Mouse (Mus musculus) liver, embryonic 13.5 days (tissue): ENCODE results near the gene Lsm11. TPM values are rescaled to one million over a fixed set of nuclear protein-coding genes. Genes with fewer than 3 reads are reported as not detected.
"Not testable (repeated sequence)": the region's sequence is repeated elsewhere in the genome, so short reads cannot be mapped to it uniquely, and the experiment has no call there.

ENCODE experiments used
- ATAC-seq: fragments of 200-750 bp; cut with Nextera tagmentation; 2 replicates; pipeline ENCODE4 v1.8.0; 2017; ENCODE audit warnings: low read depth, mild to moderate bottlenecking, moderate number of reproducible peaks, moderate library complexity
- DNase-seq: peaks from one replicate; pipeline ENCODE4 v3.0.0; 2022
- H3K27ac ChIP-seq: fragments of 300-500 bp; sonication (generic); 2 replicates; pipeline ENCODE4 v1.5.1; 2015; ENCODE audit warnings: moderate library complexity, mild to moderate bottlenecking, inconsistent platforms
- H3K27me3 ChIP-seq: fragments of 300-500 bp; sonication (generic); 2 replicates; pipeline ENCODE4 v1.6.1; 2015; ENCODE audit warnings: mild to moderate bottlenecking, inconsistent platforms
- H3K36me3 ChIP-seq: fragments of 300-500 bp; sonication (generic); 2 replicates; pipeline ENCODE4 v1.6.1; 2015; ENCODE audit warnings: mild to moderate bottlenecking, inconsistent platforms
- H3K4me1 ChIP-seq: fragments of 300-500 bp; sonication (generic); replicated peaks from 2 replicates; pipeline ENCODE4 v1.6.1; 2015; ENCODE audit warnings: inconsistent platforms
- H3K4me2 ChIP-seq: fragments of 300-500 bp; sonication (generic); 2 replicates; pipeline ENCODE4 v1.6.1; 2015; ENCODE audit warnings: inconsistent platforms, mild to moderate bottlenecking, moderate library complexity
- H3K4me3 ChIP-seq: fragments of 300-500 bp; sonication (generic); replicated peaks from 2 replicates; pipeline ENCODE4 v1.5.1; 2015; ENCODE audit warnings: mild to moderate bottlenecking, inconsistent platforms
- H3K9ac ChIP-seq: fragments of 300-500 bp; sonication (generic); 2 replicates; pipeline ENCODE4 v1.6.1; 2015; ENCODE audit warnings: mild to moderate bottlenecking, inconsistent platforms
- H3K9me3 ChIP-seq: fragments of 300-500 bp; sonication (generic); replicated peaks from 2 replicates; pipeline ENCODE4 v1.6.1; 2016; ENCODE audit warnings: inconsistent platforms
- WGBS: fragments of 180-500 bp; shearing (Covaris S2); methylation state at CpG from one replicate; pipeline ENCODE4 v1.1.7; 2015; ENCODE audit not compliant: insufficient replicate concordance; 5-methylcytosine and 5-hydroxymethylcytosine counted together
- polyA plus RNA-seq: library from polyadenylated mRNA; unstranded; fragments of >200 nt; fragmentation: Nextera tagmentation; extraction: Ambion mirVana; gene quantifications from 2 replicates; pipeline ENCODE4 v1.2.1, GENCODE M21; 2015

Gene Lsm11
- polyA plus RNA-seq, 1 experiment from 2014 or later: 3.6 TPM

- H3K4me3 ChIP-seq: no peak overlapping the region
- H3K27me3 ChIP-seq: no peaks in the 10 kb centered on the region
- H3K4me1 ChIP-seq: peaks cover 47% of the 10 kb centered on the region
- no peak overlapping the region for H3K9ac ChIP-seq
- no peak overlapping the region for H3K27ac ChIP-seq
- no peak for ATAC-seq
- WGBS: 65% methylated on average over 8 of the region's 8 CpGs
- H3K4me2 ChIP-seq: no peak overlapping the region
- H3K9me3 ChIP-seq: no peaks in the 10 kb centered on the region
- no peak for DNase-seq
- H3K36me3 ChIP-seq: peaks cover 69% of the 10 kb centered on the region
Observed at GRCm38 (mm10) chr11:45883270-45883931, 61.3 kb downstream of the Lsm11 start.

- Histone ChIP-seq H3K9me3 (no peaks in the 10 kb centered on the region), H3K9ac (0 out of 2 replicates have a peak overlapping the region, but pooled peaks have one; percentile 19), H3K4me3 (no peak overlapping the region), H3K27me3 (no peaks in the 10 kb centered on the region), H3K36me3 (peaks cover 56% of the 10 kb centered on the region), H3K4me1 (peaks cover 52% of the 10 kb centered on the region), H3K4me2 (no peak overlapping the region), H3K27ac (no peak overlapping the region)
- no peak for ATAC-seq
- 75% methylated on average over 5 of the region's 5 CpGs for whole genome bisulfite sequencing
- no peak for DNase-seq
Observed at GRCm38 (mm10) chr11:45881683-45882068, 63.1 kb downstream of the Lsm11 start.

GRCm38 (mm10) chr11:45881026-45881682 lies 63.6 kb downstream of the Lsm11 start:
- DNase-seq: no peak
- H3K9me3 ChIP-seq: no peaks in the 10 kb centered on the region
- 76% methylated on average over 6 of the region's 6 CpGs for WGBS

GRCm38 (mm10) chr11:45879366-45879765 lies 65.4 kb downstream of the Lsm11 start:
- H3K27ac ChIP-seq: peak overlapping the region; percentile 18; the same call in 1 of the 2 replicates
- peaks cover 50% of the 10 kb centered on the region for H3K4me1 ChIP-seq
- H3K9ac ChIP-seq, DNase-seq, H3K4me2 ChIP-seq, H3K4me3 ChIP-seq, H3K27me3 ChIP-seq, H3K9me3 ChIP-seq, ATAC-seq: not testable (repeated sequence)
- peaks cover 52% of the 10 kb centered on the region for H3K36me3 ChIP-seq
- WGBS: 73% methylated on average over 4 of the region's 4 CpGs

More at GRCm38 (mm10) chr11:45881026-45881682, 63.6 kb downstream of the Lsm11 start:
- Histone ChIP-seq H3K4me1 (peaks cover 55% of the 10 kb centered on the region), H3K4me2 (no peak overlapping the region), H3K27ac (peak overlapping the region; percentile 55; the same call in 1 of the 2 replicates), H3K4me3 (no peak overlapping the region), H3K9ac (no peak overlapping the region), H3K27me3 (no peaks in the 10 kb centered on the region), H3K36me3 (peaks cover 56% of the 10 kb centered on the region)
- ATAC-seq: 0 out of 2 replicates have a peak, but pooled peaks have one; percentile 20

Other genes with a start within 250 kb of the Lsm11 start
- 57.4 and 71.8 TPM in 2 replicates for gene Clint1, start 92.9 kb downstream of the Lsm11 start, polyA plus RNA-seq
- 10.3 and 12.0 TPM in 2 replicates for gene Thg1l, start 10.6 kb upstream of the Lsm11 start, polyA plus RNA-seq
- gene Sox30, start 35.4 kb upstream of the Lsm11 start, polyA plus RNA-seq: 0.05 TPM in 1 of 2 replicates, not detected in the other
- 3.0 and 3.3 TPM in 2 replicates for gene Gm12166, start 107.4 kb upstream of the Lsm11 start, polyA plus RNA-seq
- gene Adam19, start 111.1 kb upstream of the Lsm11 start, polyA plus RNA-seq: 1.1 and 1.6 TPM in 2 replicates
- gene Nipal4, start 221.6 kb upstream of the Lsm11 start, polyA plus RNA-seq: 0.06 and 0.08 TPM in 2 replicates